Mouse (Mus musculus): Measurements from ENCODE around the gene Hecw1.

GRCm38 (mm10) chr13:14521746-14522127 lies 1.3 kb downstream of the Hecw1 start:
- TF ChIP-seq MAFK (IDR thresholded peaks at IDR 0.05; ENCODE audit: insufficient read depth, low read depth, low read length), result no peak
- TF ChIP-seq HCFC1 (IDR thresholded peaks at IDR 0.05; ENCODE audit: borderline replicate concordance, insufficient read depth, low read length), result no peak
- no peak for TF ChIP-seq ZNF384 (IDR thresholded peaks at IDR 0.05; ENCODE audit: low read depth, low read length)
